Mouse (Mus musculus) heart, embryonic 13.5 days (tissue): ENCODE measurements at regions not wholly inside any gene's neighbourhood (a gene's known extent, or its start where the extent isn't known, plus 50 kb on each side); places are given as distances from the start of the nearest gene placed in this dataset.

Source experiments
- ATAC-seq: fragments of 200-750 bp; cut with Nextera tagmentation; 2 replicates; pipeline ENCODE4 v1.8.0; 2017; ENCODE audit warnings: moderate TSS enrichment; ENCODE audit not compliant: insufficient number of reproducible peaks, low FRiP score, low TSS enrichment; ENCODE audit errors: extremely low read depth
- H3K27ac ChIP-seq: fragments of 300-500 bp; sonication (generic); replicated peaks from 2 replicates; pipeline ENCODE4 v1.5.1; 2015; ENCODE audit warnings: moderate library complexity, mild to moderate bottlenecking, inconsistent platforms
- H3K27me3 ChIP-seq: fragments of 300-500 bp; sonication (generic); replicated peaks from 2 replicates; pipeline ENCODE4 v1.6.1; 2015; ENCODE audit warnings: mild to moderate bottlenecking, inconsistent platforms
- H3K36me3 ChIP-seq: fragments of 300-500 bp; sonication (generic); 2 replicates; pipeline ENCODE4 v1.6.1; 2015; ENCODE audit warnings: mild to moderate bottlenecking, inconsistent platforms
- H3K4me1 ChIP-seq: fragments of 300-500 bp; sonication (generic); 2 replicates; pipeline ENCODE4 v1.6.1; 2015; ENCODE audit warnings: inconsistent platforms
- H3K4me2 ChIP-seq: fragments of 300-500 bp; sonication (generic); 2 replicates; pipeline ENCODE4 v1.6.1; 2015; ENCODE audit warnings: inconsistent platforms, mild to moderate bottlenecking, moderate library complexity
- H3K4me3 ChIP-seq: fragments of 300-500 bp; sonication (generic); 2 replicates; pipeline ENCODE4 v1.5.1; 2015; ENCODE audit warnings: moderate library complexity, mild to moderate bottlenecking, inconsistent platforms
- H3K9ac ChIP-seq: fragments of 300-500 bp; sonication (generic); 2 replicates; pipeline ENCODE4 v1.6.1; 2015; ENCODE audit warnings: inconsistent platforms, mild to moderate bottlenecking, moderate library complexity
- H3K9me3 ChIP-seq: fragments of 300-500 bp; sonication (generic); 2 replicates; pipeline ENCODE4 v1.6.1; 2016; ENCODE audit warnings: inconsistent platforms
- WGBS: fragments of 180-500 bp; shearing (Covaris S2); methylation state at CpG from one replicate; pipeline ENCODE4 v1.1.7; 2015; ENCODE audit warnings: mixed read lengths; 5-methylcytosine and 5-hydroxymethylcytosine counted together

DNA sequence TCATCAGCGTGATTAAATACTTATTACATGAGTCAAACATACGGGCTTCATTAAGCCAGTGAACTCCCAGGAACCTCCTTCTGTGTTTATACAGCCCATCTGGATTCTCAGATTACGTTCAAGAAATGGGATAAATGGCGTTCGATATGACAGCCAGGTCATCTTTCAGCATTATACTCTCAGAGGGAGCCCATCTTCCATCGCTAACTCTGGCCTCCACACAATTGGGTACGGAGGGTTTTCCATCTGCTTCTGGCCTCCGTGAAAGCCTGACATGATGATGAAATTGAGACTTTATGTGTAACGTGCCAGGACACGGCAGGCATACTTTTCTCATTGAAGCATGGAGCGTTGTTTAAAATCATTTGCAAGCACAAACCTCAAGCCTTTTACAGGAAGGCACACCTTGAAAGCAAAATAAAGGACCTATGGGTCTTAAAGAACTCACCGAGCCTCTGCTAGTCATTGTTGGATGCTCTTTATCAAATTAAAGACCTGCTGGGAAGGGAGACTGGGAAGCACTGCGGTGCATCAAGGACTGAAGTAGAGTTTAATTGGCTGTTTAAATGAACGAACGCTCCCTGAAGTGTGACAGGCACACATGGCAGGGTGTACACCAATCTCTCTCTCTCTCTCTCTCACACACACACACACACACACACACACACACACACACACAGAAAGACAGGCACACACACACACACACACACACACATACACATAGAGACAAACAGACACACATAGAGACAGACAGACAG lies 127.0 kb downstream of the Slc38a6 start:
- Histone ChIP-seq H3K36me3 (no peaks in the 10 kb centered on the region), H3K4me1 (peaks cover 18% of the 10 kb centered on the region), H3K9ac (no peak overlapping the region), H3K9me3 (no peaks in the 10 kb centered on the region), H3K4me2 (no peak overlapping the region), H3K27me3 (no peaks in the 10 kb centered on the region), H3K27ac (no peak overlapping the region), H3K4me3 (no peak overlapping the region)
- ATAC-seq = no peak
- WGBS = 69% methylated on average over 15 of the region's 15 CpGs

DNA sequence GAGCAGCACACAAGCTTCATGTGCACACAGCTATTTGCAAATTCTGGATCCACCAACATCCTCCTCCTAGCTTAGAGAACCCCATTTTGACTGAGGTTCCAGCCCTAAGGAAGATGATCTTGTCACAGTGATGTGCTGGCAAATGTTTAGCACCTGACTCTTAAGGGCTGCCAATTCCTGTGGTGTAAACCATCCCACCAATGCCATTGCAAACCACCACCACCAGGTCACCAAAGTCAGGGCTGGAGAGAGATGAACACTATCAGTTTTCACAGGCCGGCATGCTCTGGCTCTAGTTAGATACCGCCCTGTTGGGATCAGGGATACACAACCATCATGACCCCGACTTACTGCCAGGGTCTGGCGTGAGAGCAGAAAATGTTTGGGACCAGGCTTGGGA lies 125.9 kb downstream of the Slc38a6 start:
- 70% methylated on average over 4 of the region's 4 CpGs for WGBS
- H3K4me1 ChIP-seq = peaks cover 21% of the 10 kb centered on the region
- H3K9me3 ChIP-seq = no peaks in the 10 kb centered on the region
- no peak overlapping the region for H3K27ac ChIP-seq
- H3K36me3 ChIP-seq = no peaks in the 10 kb centered on the region
- no peak overlapping the region for H3K9ac ChIP-seq
- no peak overlapping the region for H3K4me2 ChIP-seq
- no peak overlapping the region for H3K4me3 ChIP-seq
- H3K27me3 ChIP-seq = no peaks in the 10 kb centered on the region
- ATAC-seq = no peak

DNA sequence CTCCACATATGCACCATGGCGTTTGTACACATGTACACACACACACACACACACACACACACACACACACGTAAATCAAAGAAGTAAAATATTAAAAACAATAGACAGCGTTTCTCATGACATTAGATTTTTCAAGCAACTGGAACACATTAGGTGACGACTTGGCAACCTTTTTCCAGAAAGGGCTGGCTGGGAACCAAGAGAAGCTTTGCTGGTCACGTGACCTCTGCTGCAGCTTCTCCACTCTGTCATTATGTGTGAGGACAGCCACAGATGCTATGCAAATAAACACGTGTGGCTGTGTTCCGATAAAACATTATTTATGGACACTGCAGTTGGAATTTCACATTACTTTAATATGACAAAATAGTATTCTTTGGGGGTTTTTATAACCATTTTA lies 124.3 kb downstream of the Slc38a6 start:
- H3K9ac ChIP-seq = no peak overlapping the region
- no peaks in the 10 kb centered on the region for H3K9me3 ChIP-seq
- peaks cover 18% of the 10 kb centered on the region for H3K4me1 ChIP-seq
- H3K27ac ChIP-seq = no peak overlapping the region
- H3K4me3 ChIP-seq = no peak overlapping the region
- no peak for ATAC-seq
- H3K27me3 ChIP-seq = no peaks in the 10 kb centered on the region
- WGBS = 44% methylated on average over 7 of the region's 7 CpGs
- H3K4me2 ChIP-seq = no peak overlapping the region
- no peaks in the 10 kb centered on the region for H3K36me3 ChIP-seq

DNA sequence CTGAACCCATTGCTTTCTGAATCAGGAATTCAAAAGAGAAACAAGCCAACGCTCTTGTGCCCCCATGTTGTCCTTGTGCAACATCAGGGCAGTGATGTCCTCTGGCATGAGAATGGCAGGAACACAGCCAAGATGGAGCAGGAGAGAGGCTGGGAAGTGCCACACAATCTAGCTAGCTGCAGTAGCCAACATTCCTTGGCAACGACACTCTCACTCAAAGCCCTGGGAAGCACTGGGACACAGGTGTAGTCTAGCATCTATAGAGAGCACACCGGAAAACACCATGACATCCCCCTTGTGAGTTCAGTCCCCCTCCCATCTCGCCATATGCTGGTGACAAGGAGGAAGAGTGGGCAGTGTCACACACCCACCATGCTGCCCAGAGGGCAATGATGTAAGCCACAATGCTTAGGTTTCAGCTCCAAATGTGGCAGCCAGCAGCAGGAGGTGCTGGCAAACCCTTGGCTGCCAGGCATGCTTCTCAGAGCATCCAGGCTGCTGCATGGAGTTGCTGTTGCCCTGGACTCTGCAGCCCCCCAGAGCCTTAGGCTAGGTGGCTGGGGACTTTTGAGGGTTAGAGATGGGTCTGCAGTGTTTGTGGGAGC lies 123.0 kb downstream of the Slc38a6 start:
- Histone ChIP-seq H3K27me3 (no peaks in the 10 kb centered on the region), H3K4me1 (peaks cover 29% of the 10 kb centered on the region), H3K9ac (no peak overlapping the region), H3K4me2 (no peak overlapping the region), H3K9me3 (no peaks in the 10 kb centered on the region), H3K36me3 (no peaks in the 10 kb centered on the region), H3K4me3 (no peak overlapping the region), H3K27ac (no peak overlapping the region)
- no peak for ATAC-seq
- 73% methylated on average over 4 of the region's 4 CpGs for WGBS

DNA sequence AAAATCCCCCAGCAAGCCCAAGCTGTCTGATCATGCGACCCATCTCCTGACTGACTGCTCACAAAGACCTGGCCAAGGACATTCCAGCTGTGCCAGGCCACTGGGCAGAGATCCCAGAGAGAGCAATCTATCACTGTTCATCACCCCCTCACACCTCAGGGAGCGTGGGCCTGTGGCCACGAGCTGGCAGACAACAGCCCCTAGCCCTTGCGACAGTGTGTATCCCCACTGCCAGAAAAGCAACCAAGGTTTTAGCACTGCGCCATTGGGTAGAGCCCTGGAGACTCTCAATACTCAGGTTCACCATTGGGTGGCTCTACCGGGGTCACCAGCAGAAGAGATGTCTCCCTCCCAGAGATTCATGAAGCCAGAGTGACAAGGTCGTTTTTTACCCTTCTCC lies 122.0 kb downstream of the Slc38a6 start:
- Histone ChIP-seq H3K27me3 (no peaks in the 10 kb centered on the region), H3K4me3 (no peak overlapping the region), H3K36me3 (no peaks in the 10 kb centered on the region), H3K4me2 (no peak overlapping the region), H3K9me3 (no peaks in the 10 kb centered on the region), H3K27ac (no peak overlapping the region), H3K4me1 (peaks cover 38% of the 10 kb centered on the region), H3K9ac (no peak overlapping the region)
- 56% methylated on average over 7 of the region's 7 CpGs for WGBS
- no peak for ATAC-seq

DNA sequence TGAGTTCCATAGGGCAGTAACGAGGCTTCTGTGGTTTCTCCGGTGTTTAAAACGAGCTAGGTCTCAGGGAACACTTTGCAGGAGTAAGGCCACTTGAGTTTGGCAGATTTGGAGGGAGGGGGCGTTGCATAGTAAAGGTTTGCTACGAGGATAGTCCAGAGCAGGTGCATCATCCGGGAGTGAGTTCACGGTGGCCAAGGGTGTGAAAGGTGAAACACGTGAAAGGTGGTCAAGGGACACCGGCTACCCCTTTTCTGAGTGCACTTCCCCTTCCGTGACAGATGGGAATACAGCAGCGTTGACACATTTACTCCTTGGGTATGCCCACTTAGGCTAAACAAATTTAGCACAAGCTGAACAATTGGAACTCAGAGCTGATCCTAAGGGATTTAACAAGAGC lies 121.6 kb downstream of the Slc38a6 start:
- no peaks in the 10 kb centered on the region for H3K36me3 ChIP-seq
- ATAC-seq = no peak

DNA sequence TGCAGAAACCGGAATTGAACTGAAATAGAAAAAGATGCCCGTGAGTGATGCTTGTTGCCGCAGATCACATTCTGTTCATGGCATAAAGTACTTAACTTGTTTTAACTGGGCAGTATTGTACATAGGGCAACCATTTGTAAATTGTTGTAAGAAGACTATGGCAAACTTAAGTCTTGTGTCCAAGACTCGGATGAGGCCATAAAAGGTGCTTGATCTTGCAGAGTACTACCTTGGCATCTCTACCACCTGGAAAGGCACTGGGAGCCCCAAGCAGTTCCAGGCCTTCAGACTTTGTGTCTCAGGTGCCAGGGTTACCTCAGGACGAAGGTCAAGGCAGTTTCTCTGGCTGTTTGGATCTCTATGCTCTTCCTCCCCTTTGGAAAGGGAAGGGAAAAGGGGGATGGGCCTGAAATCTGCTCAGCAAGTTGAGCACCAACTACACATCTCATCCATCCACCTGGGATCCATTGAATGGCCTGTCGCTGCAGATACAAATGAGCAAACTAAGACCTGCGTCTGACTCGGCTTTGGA lies 120.0 kb downstream of the Slc38a6 start:
- Histone ChIP-seq H3K36me3 (no peaks in the 10 kb centered on the region), H3K9ac (no peak overlapping the region), H3K27ac (no peak overlapping the region), H3K4me2 (no peak overlapping the region), H3K4me1 (peaks cover 55% of the 10 kb centered on the region), H3K9me3 (no peaks in the 10 kb centered on the region), H3K4me3 (no peak overlapping the region), H3K27me3 (no peaks in the 10 kb centered on the region)
- 91% methylated on average over 8 of the region's 8 CpGs for WGBS
- ATAC-seq = no peak

More for the DNA sequence above, 121.6 kb downstream of the Slc38a6 start:
- no peaks in the 10 kb centered on the region for H3K9me3 ChIP-seq
- no peak overlapping the region for H3K9ac ChIP-seq
- no peak overlapping the region for H3K27ac ChIP-seq
- H3K4me1 ChIP-seq = peaks cover 42% of the 10 kb centered on the region
- no peak overlapping the region for H3K4me2 ChIP-seq
- H3K4me3 ChIP-seq = no peak overlapping the region
- 66% methylated on average over 11 of the region's 11 CpGs for WGBS
- no peaks in the 10 kb centered on the region for H3K27me3 ChIP-seq

DNA sequence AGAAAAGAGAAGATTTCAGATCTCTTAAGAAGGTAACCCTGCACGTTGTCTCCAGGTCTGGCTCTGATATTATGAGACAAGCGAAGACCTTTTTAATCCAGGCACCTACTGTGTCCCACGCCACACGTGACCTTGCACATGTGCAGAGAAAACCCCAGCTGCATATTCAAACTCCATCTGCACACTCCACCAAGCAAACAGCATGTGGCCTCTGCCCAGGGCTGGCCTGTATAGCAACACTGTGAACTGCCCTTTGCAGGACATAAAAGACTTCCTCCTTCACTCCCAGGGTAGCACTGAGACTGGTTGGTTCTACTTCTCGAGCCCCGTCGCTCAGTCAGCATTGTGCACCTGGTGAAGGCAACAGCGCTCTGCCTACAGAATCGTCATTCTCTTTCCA lies 119.0 kb downstream of the Slc38a6 start:
- Histone ChIP-seq H3K36me3 (no peaks in the 10 kb centered on the region), H3K4me2 (no peak overlapping the region), H3K27ac (no peak overlapping the region), H3K9me3 (no peaks in the 10 kb centered on the region), H3K4me1 (peaks cover 52% of the 10 kb centered on the region), H3K4me3 (no peak overlapping the region), H3K9ac (no peak overlapping the region), H3K27me3 (no peaks in the 10 kb centered on the region)
- ATAC-seq = no peak
- WGBS = 78% methylated on average over 9 of the region's 9 CpGs

DNA sequence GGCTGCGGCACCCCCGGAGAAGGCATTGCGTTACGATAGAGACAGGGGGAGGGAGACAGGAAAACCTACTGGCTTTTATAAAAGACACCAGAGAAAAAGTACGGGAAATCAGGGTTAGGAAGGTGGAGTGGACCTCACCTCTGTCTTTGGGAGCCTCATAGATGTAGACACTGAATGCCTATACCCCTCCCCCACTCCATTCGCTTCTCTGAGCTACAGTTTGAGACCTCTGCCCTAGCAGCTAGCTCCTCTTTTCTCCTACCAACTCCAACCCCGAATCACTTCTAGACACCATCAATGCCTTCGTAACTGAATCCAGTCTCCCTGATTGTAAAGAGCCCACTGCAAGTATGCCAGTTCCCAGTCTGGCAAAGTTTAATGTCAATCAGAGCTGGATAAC lies 118.5 kb downstream of the Slc38a6 start:
- 58% methylated on average over 8 of the region's 8 CpGs for WGBS

DNA sequence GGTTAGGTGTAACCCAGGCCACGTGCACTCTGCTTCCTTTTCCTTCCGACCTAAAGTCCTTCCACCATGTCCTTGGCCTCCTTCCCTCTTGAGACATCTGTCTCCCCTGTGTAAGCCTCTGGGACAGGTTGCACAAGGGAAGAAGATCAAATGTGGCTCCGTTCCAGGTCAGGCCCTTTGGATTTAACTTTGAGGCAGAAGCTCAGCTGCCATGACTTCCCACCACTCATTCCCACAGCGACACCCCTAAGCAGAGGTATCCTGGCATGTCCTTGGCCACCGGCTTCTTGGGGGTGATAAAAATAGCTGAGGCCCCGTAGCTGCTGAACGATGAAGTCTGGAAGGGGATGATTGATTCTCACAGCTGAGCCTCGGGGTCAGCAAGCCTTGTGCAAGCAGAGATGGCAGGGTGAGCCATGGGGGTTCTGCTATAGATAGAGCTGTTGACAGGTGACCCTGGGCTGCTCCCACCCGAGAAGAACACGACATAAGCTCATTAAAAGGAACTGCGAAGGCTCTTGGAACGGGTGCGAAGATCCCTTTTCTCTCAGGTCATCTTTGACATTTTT lies 117.4 kb downstream of the Slc38a6 start:
- Histone ChIP-seq H3K27me3 (no peaks in the 10 kb centered on the region), H3K9me3 (no peaks in the 10 kb centered on the region), H3K27ac (peak overlapping the region; percentile 98), H3K36me3 (no peaks in the 10 kb centered on the region), H3K4me2 (no peak overlapping the region), H3K4me1 (peaks cover 56% of the 10 kb centered on the region), H3K9ac (no peak overlapping the region), H3K4me3 (no peak overlapping the region)
- no peak for ATAC-seq
- WGBS = 37% methylated on average over 13 of the region's 13 CpGs

More for the DNA sequence above, 118.5 kb downstream of the Slc38a6 start:
- Histone ChIP-seq H3K27me3 (no peaks in the 10 kb centered on the region), H3K4me1 (peaks cover 52% of the 10 kb centered on the region), H3K36me3 (no peaks in the 10 kb centered on the region), H3K9ac (no peak overlapping the region), H3K9me3 (no peaks in the 10 kb centered on the region), H3K4me2 (no peak overlapping the region), H3K27ac (no peak overlapping the region), H3K4me3 (no peak overlapping the region)
- ATAC-seq = no peak
